Mouse (Mus musculus) liver, embryonic 16.5 days (tissue): ENCODE data around the gene Dnajc11. TPM values are rescaled to one million over a fixed set of nuclear protein-coding genes. Genes with fewer than 3 reads are reported as not detected.

Source experiments
- ATAC-seq: fragments of 200-750 bp; cut with Nextera tagmentation; 2 replicates; pipeline ENCODE4 v1.8.0; 2017; ENCODE audit warnings: low read depth, mild to moderate bottlenecking, moderate number of reproducible peaks, moderate library complexity
- H3K27ac ChIP-seq: fragments of 300-500 bp; sonication (generic); 2 replicates; pipeline ENCODE4 v1.5.1; 2014; ENCODE audit warnings: mild to moderate bottlenecking, low read length
- H3K27me3 ChIP-seq: fragments of 300-500 bp; sonication (generic); 2 replicates; pipeline ENCODE4 v1.6.1; 2014; ENCODE audit warnings: low read depth, low read length, mixed read lengths; ENCODE audit not compliant: control insufficient read depth, insufficient read depth
- H3K36me3 ChIP-seq: fragments of 300-500 bp; sonication (generic); 2 replicates; pipeline ENCODE4 v1.6.1; 2014; ENCODE audit warnings: mild to moderate bottlenecking; ENCODE audit not compliant: control insufficient read depth, insufficient read depth
- H3K4me1 ChIP-seq: fragments of 300-500 bp; sonication (generic); 2 replicates; pipeline ENCODE4 v1.6.1; 2014; ENCODE audit warnings: low read depth, low read length, mixed read lengths; ENCODE audit not compliant: control insufficient read depth
- H3K4me2 ChIP-seq: fragments of 300-500 bp; sonication (generic); 2 replicates; pipeline ENCODE4 v1.6.1; 2014; ENCODE audit warnings: low read depth, low read length, mixed read lengths
- H3K4me3 ChIP-seq: fragments of 300-500 bp; sonication (generic); 2 replicates; pipeline ENCODE4 v1.5.1; 2014; ENCODE audit warnings: low read depth, mild to moderate bottlenecking, low read length
- H3K9ac ChIP-seq: fragments of 300-500 bp; sonication (generic); 2 replicates; pipeline ENCODE4 v1.6.1; 2014; ENCODE audit warnings: low read depth, low read length
- H3K9me3 ChIP-seq: fragments of 300-500 bp; sonication (generic); replicated peaks from 2 replicates; pipeline ENCODE4 v1.6.1; 2016; ENCODE audit warnings: low read length; ENCODE audit not compliant: control insufficient read depth
- WGBS: fragments of 180-500 bp; shearing (Covaris S2); extraction: QIAGEN DNeasy Blood & Tissue Kit; methylation state at CpG from one replicate; pipeline ENCODE4 v1.1.7; 2014; ENCODE audit not compliant: insufficient replicate concordance; 5-methylcytosine and 5-hydroxymethylcytosine counted together
- polyA plus RNA-seq: library from polyadenylated mRNA; unstranded; fragments of >200 nt; fragmentation: Nextera tagmentation; extraction: Ambion mirVana; gene quantifications from 2 replicates; pipeline ENCODE4 v1.2.1, GENCODE M21; 2015

The Dnajc11 gene
- polyA plus RNA-seq, 1 experiment from 2014 or later: 44.0 TPM

DNA sequence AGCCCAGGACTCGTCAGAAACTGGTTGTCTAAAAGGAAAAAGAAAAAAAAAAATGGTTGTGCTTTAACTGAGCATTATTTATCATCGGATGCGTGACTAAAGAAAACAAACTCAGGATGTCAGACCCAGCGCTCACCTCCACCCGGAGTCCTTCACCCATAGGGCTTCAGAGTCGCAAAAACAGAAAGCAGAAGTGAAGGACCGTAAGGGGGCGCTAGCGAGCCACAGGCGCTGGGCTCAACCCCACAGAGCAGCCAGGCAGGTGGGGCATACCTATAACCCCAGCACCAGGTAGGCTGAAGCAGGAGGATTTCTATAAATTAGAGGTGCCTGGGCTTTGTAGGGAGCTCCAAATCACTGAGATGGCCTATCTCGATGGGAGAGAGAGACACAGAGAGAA is 32.1 kb upstream of the Dnajc11 start:
- WGBS: 53% methylated on average over 11 of the region's 11 CpGs
- no peak for ATAC-seq
- Histone ChIP-seq H3K4me2 (no peak overlapping the region), H3K36me3 (no peaks in the 10 kb centered on the region), H3K27ac (no peak overlapping the region), H3K4me1 (peaks cover 4% of the 10 kb centered on the region; the same call in 1 of the 2 replicates), H3K4me3 (no peak overlapping the region), H3K27me3 (no peaks in the 10 kb centered on the region), H3K9me3 (no peaks in the 10 kb centered on the region), H3K9ac (no peak overlapping the region)

- no peak for ATAC-seq
- Histone ChIP-seq H3K4me2 (no peak overlapping the region), H3K9ac (no peak overlapping the region), H3K27me3 (no peaks in the 10 kb centered on the region), H3K36me3 (no peaks in the 10 kb centered on the region), H3K4me3 (no peak overlapping the region), H3K9me3 (no peaks in the 10 kb centered on the region), H3K27ac (no peak overlapping the region), H3K4me1 (peaks cover 4% of the 10 kb centered on the region; the same call in 1 of the 2 replicates)
- 59% methylated on average over 17 of the region's 17 CpGs for WGBS
Observed at GRCm38 (mm10) chr4:151902046-151902688, 31.3 kb upstream of the Dnajc11 start.

DNA sequence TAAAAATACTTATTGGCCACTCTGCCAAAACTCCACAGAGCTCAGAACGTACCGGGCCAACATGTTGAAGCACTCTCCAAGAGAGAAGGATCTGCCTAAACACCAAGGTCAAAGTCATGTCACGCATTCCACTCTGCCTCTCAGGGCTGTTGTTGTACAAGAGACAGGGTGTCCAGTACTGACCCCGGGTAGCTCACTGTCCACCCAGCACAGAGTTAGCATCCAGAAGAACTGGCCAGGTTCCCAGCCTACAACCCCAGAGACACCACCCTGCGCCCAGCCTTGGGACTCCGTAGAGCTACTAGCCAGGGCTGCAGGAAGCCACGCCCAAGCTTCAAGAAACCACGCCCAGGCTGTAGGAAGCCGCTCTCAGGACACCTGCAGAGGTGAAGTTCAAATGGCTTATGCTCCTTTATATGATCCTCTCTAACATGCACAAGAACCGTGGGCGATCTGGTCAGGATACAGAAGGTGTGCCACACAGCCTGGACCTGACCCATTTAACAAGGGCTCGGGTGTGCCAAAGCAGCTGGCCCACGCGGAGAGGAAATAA is 30.7 kb upstream of the Dnajc11 start:
- 30% methylated on average over 14 of the region's 14 CpGs for WGBS
- Histone ChIP-seq H3K4me2 (no peak overlapping the region), H3K27me3 (no peaks in the 10 kb centered on the region), H3K4me3 (no peak overlapping the region), H3K9ac (no peak overlapping the region), H3K4me1 (peaks cover 4% of the 10 kb centered on the region; the same call in 1 of the 2 replicates), H3K9me3 (no peaks in the 10 kb centered on the region), H3K36me3 (no peaks in the 10 kb centered on the region), H3K27ac (no peak overlapping the region)
- ATAC-seq: no peak

DNA sequence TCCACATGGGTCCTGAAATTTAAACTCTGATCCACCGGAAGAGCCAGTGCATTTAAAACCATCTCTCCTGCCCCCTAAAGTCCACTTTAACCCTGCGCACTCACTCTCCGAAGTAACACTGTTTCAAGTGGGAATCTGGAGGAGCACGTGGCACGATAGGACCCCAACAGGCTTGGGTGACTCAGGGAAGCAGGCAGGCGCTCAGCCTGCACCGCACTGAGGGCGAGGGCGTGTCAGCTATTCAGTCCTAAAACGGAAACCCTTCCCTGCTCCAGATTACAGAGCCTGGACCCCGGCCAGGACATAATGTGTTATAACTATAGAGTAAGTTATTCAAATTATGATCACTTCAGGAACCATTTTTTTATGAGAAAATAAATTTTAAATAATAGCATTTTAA is 29.4 kb upstream of the Dnajc11 start:
- no peak for ATAC-seq
- Histone ChIP-seq H3K9me3 (no peaks in the 10 kb centered on the region), H3K4me3 (no peak overlapping the region), H3K36me3 (no peaks in the 10 kb centered on the region), H3K4me1 (peaks cover 4% of the 10 kb centered on the region; the same call in 1 of the 2 replicates), H3K9ac (no peak overlapping the region), H3K27me3 (no peaks in the 10 kb centered on the region), H3K27ac (no peak overlapping the region), H3K4me2 (no peak overlapping the region)
- WGBS: 51% methylated on average over 11 of the region's 11 CpGs

GRCm38 (mm10) chr4:151905621-151906020 is 27.9 kb upstream of the Dnajc11 start:
- Histone ChIP-seq H3K27me3 (no peaks in the 10 kb centered on the region), H3K4me1 (peaks cover 4% of the 10 kb centered on the region; the same call in 1 of the 2 replicates), H3K9ac (no peak overlapping the region), H3K4me2 (no peak overlapping the region), H3K4me3 (no peak overlapping the region), H3K9me3 (no peaks in the 10 kb centered on the region), H3K27ac (no peak overlapping the region), H3K36me3 (no peaks in the 10 kb centered on the region)
- no peak for ATAC-seq
- 68% methylated on average over 4 of the region's 4 CpGs for WGBS

GRCm38 (mm10) chr4:151907577-151908343 is 25.7 kb upstream of the Dnajc11 start:
- no peak overlapping the region for H3K27ac ChIP-seq
- peaks cover 2% of the 10 kb centered on the region; the same call in 1 of the 2 replicates for H3K4me1 ChIP-seq
- no peak for ATAC-seq
- H3K4me3 ChIP-seq: no peak overlapping the region
- WGBS: 63% methylated on average over 26 of the region's 26 CpGs
- no peaks in the 10 kb centered on the region for H3K36me3 ChIP-seq
- no peak overlapping the region for H3K9ac ChIP-seq
- H3K4me2 ChIP-seq: no peak overlapping the region
- H3K27me3 ChIP-seq: no peaks in the 10 kb centered on the region
- no peaks in the 10 kb centered on the region for H3K9me3 ChIP-seq

DNA sequence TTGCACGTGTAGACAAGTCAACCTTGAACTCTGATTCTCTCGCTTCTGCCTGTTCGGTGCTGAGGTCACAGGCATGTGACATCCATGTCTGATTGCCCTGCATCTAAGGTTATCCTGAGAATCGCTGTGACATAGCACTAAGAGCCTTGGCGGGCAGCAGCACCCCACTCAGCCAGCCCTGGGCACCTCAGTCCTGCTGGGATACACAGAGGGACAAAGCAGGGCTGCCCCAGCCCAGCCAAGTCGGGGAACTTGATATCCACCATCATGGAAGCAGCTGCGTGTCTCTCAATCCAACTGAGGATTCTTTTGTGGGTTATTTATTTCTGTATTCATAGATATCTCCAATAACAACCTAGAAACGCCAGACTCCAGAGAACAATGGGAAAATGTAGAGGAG is 24.7 kb upstream of the Dnajc11 start:
- no peak for ATAC-seq
- Histone ChIP-seq H3K4me2 (no peak overlapping the region), H3K27ac (no peak overlapping the region), H3K4me3 (no peak overlapping the region), H3K36me3 (no peaks in the 10 kb centered on the region), H3K9ac (no peak overlapping the region), H3K9me3 (no peaks in the 10 kb centered on the region), H3K27me3 (no peaks in the 10 kb centered on the region), H3K4me1 (no peaks in the 10 kb centered on the region)
- WGBS: 59% methylated on average over 8 of the region's 8 CpGs

- H3K27me3 ChIP-seq: no peaks in the 10 kb centered on the region
- no peaks in the 10 kb centered on the region for H3K36me3 ChIP-seq
- H3K9me3 ChIP-seq: no peaks in the 10 kb centered on the region
- no peak overlapping the region for H3K4me3 ChIP-seq
- H3K9ac ChIP-seq: no peak overlapping the region
- no peak overlapping the region for H3K27ac ChIP-seq
- H3K4me1 ChIP-seq: peaks cover 13% of the 10 kb centered on the region
- no peak overlapping the region for H3K4me2 ChIP-seq
- no peak for ATAC-seq
- 82% methylated on average over 10 of the region's 11 CpGs for WGBS
Observed at GRCm38 (mm10) chr4:151916271-151916670, 17.2 kb upstream of the Dnajc11 start.
